Mouse (Mus musculus) skeletal muscle tissue, adult 2 months (tissue): ENCODE measurements around the gene Mucl2.
"Not testable (repeated sequence)": the region's sequence is repeated elsewhere in the genome, so short reads cannot be mapped to it uniquely, and the experiment has no call there.

Experiments used
- DNase-seq: peaks from one replicate; pipeline ENCODE4 v3.0.0-alpha.2; 2012; ENCODE audit warnings: low read depth, low spot score

Mucl2 gene

GRCm38 (mm10) chr15:103899212-103899611, at the start of gene Mucl2:
TSS of gene Mucl2 (minus strand) at chr15:103899312.
- no peak for DNase-seq

GRCm38 (mm10) chr15:103913061-103913460, 13.9 kb upstream of the Mucl2 start:
- not testable (repeated sequence) for DNase-seq
